Mouse (Mus musculus) midbrain, embryonic 14.5 days (tissue): Measurements from ENCODE around the gene Hoxd12. TPM values are rescaled to one million over a fixed set of nuclear protein-coding genes. Genes with fewer than 3 reads are reported as not detected.

Source experiments
- ATAC-seq: fragments of 200-750 bp; cut with Nextera tagmentation; 2 replicates; pipeline ENCODE4 v1.8.0; 2017; ENCODE audit warnings: moderate number of reproducible peaks, moderate library complexity; ENCODE audit not compliant: low FRiP score, low TSS enrichment
- DNase-seq: peaks from one replicate; pipeline ENCODE4 v3.0.0-alpha.2; 2015
- H3K27ac ChIP-seq: fragments of 300-500 bp; sonication (generic); replicated peaks from 2 replicates; pipeline ENCODE4 v1.5.1; 2014; ENCODE audit warnings: mild to moderate bottlenecking, low read depth, low read length, moderate library complexity
- H3K27me3 ChIP-seq: fragments of 300-500 bp; sonication (generic); 2 replicates; pipeline ENCODE4 v1.6.1; 2014; ENCODE audit warnings: low read length, control low read depth, mixed read lengths; ENCODE audit not compliant: control insufficient read depth, insufficient read depth
- H3K36me3 ChIP-seq: fragments of 300-500 bp; sonication (generic); 2 replicates; pipeline ENCODE4 v1.6.1; 2014; ENCODE audit warnings: low read length, control low read depth; ENCODE audit not compliant: control insufficient read depth, insufficient read depth
- H3K4me1 ChIP-seq: fragments of 300-500 bp; sonication (generic); 2 replicates; pipeline ENCODE4 v1.6.1; 2014; ENCODE audit warnings: mild to moderate bottlenecking, antibody characterized with exemption, low read length, control low read depth; ENCODE audit not compliant: control insufficient read depth, insufficient read depth
- H3K4me2 ChIP-seq: fragments of 300-500 bp; sonication (generic); 2 replicates; pipeline ENCODE4 v1.6.1; 2014; ENCODE audit warnings: mild to moderate bottlenecking, low read length, moderate library complexity
- H3K4me3 ChIP-seq: fragments of 300-500 bp; sonication (generic); replicated peaks from 2 replicates; pipeline ENCODE4 v1.5.1; 2014; ENCODE audit warnings: low read depth, low read length
- H3K9ac ChIP-seq: fragments of 300-500 bp; sonication (generic); replicated peaks from 2 replicates; pipeline ENCODE4 v1.6.1; 2014; ENCODE audit warnings: mild to moderate bottlenecking, low read length, moderate library complexity
- H3K9me3 ChIP-seq: fragments of 300-500 bp; sonication (generic); 2 replicates; pipeline ENCODE4 v1.6.1; 2016; ENCODE audit warnings: low read length, control low read depth, mixed read lengths; ENCODE audit not compliant: control insufficient read depth
- WGBS: fragments of 180-500 bp; shearing (Covaris S2); extraction: QIAGEN DNeasy Blood & Tissue Kit; methylation state at CpG from one replicate; pipeline ENCODE4 v1.1.7; 2014; 5-methylcytosine and 5-hydroxymethylcytosine counted together
- polyA plus RNA-seq: library from polyadenylated mRNA; unstranded; fragments of >200 nt; fragmentation: Nextera tagmentation; extraction: Ambion mirVana; gene quantifications from 2 replicates; pipeline ENCODE4 v1.2.1, GENCODE M21; 2014

Gene Hoxd12
- polyA plus RNA-seq, 1 experiment from 2014 or later = not detected

GRCm38 (mm10) chr2:74690338-74690716, 15.5 kb downstream of the Hoxd12 start:
- no peak overlapping the region for H3K4me3 ChIP-seq
- H3K4me2 ChIP-seq = no peak overlapping the region
- H3K27me3 ChIP-seq = peaks cover 95% of the 10 kb centered on the region
- H3K27ac ChIP-seq = no peak overlapping the region
- 8% methylated on average over 8 of the region's 8 CpGs for WGBS
- no peaks in the 10 kb centered on the region for H3K4me1 ChIP-seq
- DNase-seq (no peak), ATAC-seq (no peak)
- no peak overlapping the region for H3K9ac ChIP-seq
- no peaks in the 10 kb centered on the region; the same call in 1 of the 2 replicates for H3K9me3 ChIP-seq
- no peaks in the 10 kb centered on the region for H3K36me3 ChIP-seq

GRCm38 (mm10) chr2:74691022-74691951, 16.5 kb downstream of the Hoxd12 start, which contains the start of gene Hoxd10:
Gene Hoxd10, plus strand, starts transcription at chr2:74691924.
- Histone ChIP-seq H3K4me3 (no peak within 1 kb of the TSS), H3K27ac (no peak within 1 kb of the TSS), H3K9me3 (no peaks in the 10 kb centered on the region; the same call in 1 of the 2 replicates), H3K4me1 (no peaks in the 10 kb centered on the region), H3K9ac (no peak within 1 kb of the TSS), H3K4me2 (no peak within 1 kb of the TSS), H3K36me3 (no peaks in the 10 kb centered on the region), H3K27me3 (peaks cover 96% of the 10 kb centered on the region)
- DNase-seq (no peak), ATAC-seq (peak; percentile 27; the same call in 1 of the 2 replicates)
- 1% methylated on average over 56 of the region's 56 CpGs for WGBS

GRCm38 (mm10) chr2:74691995-74692807, 17.4 kb downstream of the Hoxd12 start:
- Histone ChIP-seq H3K4me1 (no peaks in the 10 kb centered on the region), H3K4me3 (no peak overlapping the region), H3K4me2 (no peak overlapping the region), H3K9me3 (no peaks in the 10 kb centered on the region; the same call in 1 of the 2 replicates), H3K27me3 (peaks cover 96% of the 10 kb centered on the region), H3K9ac (no peak overlapping the region), H3K27ac (no peak overlapping the region), H3K36me3 (no peaks in the 10 kb centered on the region)
- ATAC-seq = no peak
- WGBS = 4% methylated on average over 35 of the region's 35 CpGs
- DNase-seq = no peak

GRCm38 (mm10) chr2:74692808-74693431, 18.1 kb downstream of the Hoxd12 start:
- no peak overlapping the region for H3K4me2 ChIP-seq
- no peaks in the 10 kb centered on the region; the same call in 1 of the 2 replicates for H3K9me3 ChIP-seq
- peaks cover 96% of the 10 kb centered on the region for H3K27me3 ChIP-seq
- H3K27ac ChIP-seq = no peak overlapping the region
- no peaks in the 10 kb centered on the region for H3K4me1 ChIP-seq
- under 1% methylated on average over 20 of the region's 20 CpGs for WGBS
- no peak overlapping the region for H3K4me3 ChIP-seq
- no peaks in the 10 kb centered on the region for H3K36me3 ChIP-seq
- DNase-seq = no peak
- H3K9ac ChIP-seq = no peak overlapping the region
- ATAC-seq = no peak

- DNase-seq (no peak), ATAC-seq (no peak)
- H3K4me3 ChIP-seq = no peak overlapping the region
- peaks cover 96% of the 10 kb centered on the region for H3K27me3 ChIP-seq
- H3K27ac ChIP-seq = no peak overlapping the region
- H3K9ac ChIP-seq = no peak overlapping the region
- no peaks in the 10 kb centered on the region; the same call in 1 of the 2 replicates for H3K9me3 ChIP-seq
- H3K4me2 ChIP-seq = no peak overlapping the region
- WGBS = 8% methylated on average over 4 of the region's 4 CpGs
- no peaks in the 10 kb centered on the region for H3K36me3 ChIP-seq
- H3K4me1 ChIP-seq = no peaks in the 10 kb centered on the region
Measured at GRCm38 (mm10) chr2:74693432-74693827, 18.6 kb downstream of the Hoxd12 start.

- no peak for ATAC-seq
Measured at GRCm38 (mm10) chr2:74694066-74694465, 19.3 kb downstream of the Hoxd12 start.

GRCm38 (mm10) chr2:74695383-74695782, 20.6 kb downstream of the Hoxd12 start:
- no peak overlapping the region for H3K4me3 ChIP-seq
- H3K36me3 ChIP-seq = no peaks in the 10 kb centered on the region
- ATAC-seq = no peak
- H3K27ac ChIP-seq = no peak overlapping the region
- peaks cover 97% of the 10 kb centered on the region for H3K27me3 ChIP-seq
- H3K4me2 ChIP-seq = no peak overlapping the region
- no peaks in the 10 kb centered on the region for H3K4me1 ChIP-seq
- no peak for DNase-seq
- no peak overlapping the region for H3K9ac ChIP-seq
- no peaks in the 10 kb centered on the region; the same call in 1 of the 2 replicates for H3K9me3 ChIP-seq
- 7% methylated on average over 1 of the region's 1 CpGs for WGBS

More at GRCm38 (mm10) chr2:74694066-74694465, 19.3 kb downstream of the Hoxd12 start:
- Histone ChIP-seq H3K4me3 (no peak overlapping the region), H3K9me3 (no peaks in the 10 kb centered on the region; the same call in 1 of the 2 replicates), H3K4me2 (no peak overlapping the region), H3K27ac (no peak overlapping the region), H3K36me3 (no peaks in the 10 kb centered on the region), H3K27me3 (peaks cover 96% of the 10 kb centered on the region), H3K9ac (no peak overlapping the region), H3K4me1 (no peaks in the 10 kb centered on the region)
- WGBS = 2% methylated on average over 16 of the region's 16 CpGs
- no peak for DNase-seq

GRCm38 (mm10) chr2:74695813-74696430, 21.1 kb downstream of the Hoxd12 start:
- Histone ChIP-seq H3K4me3 (no peak overlapping the region), H3K36me3 (no peaks in the 10 kb centered on the region), H3K27me3 (peaks cover 100% of the 10 kb centered on the region), H3K27ac (no peak overlapping the region), H3K9ac (no peak overlapping the region), H3K4me2 (no peak overlapping the region), H3K9me3 (no peaks in the 10 kb centered on the region; the same call in 1 of the 2 replicates), H3K4me1 (no peaks in the 10 kb centered on the region)
- ATAC-seq = no peak
- no peak for DNase-seq
- WGBS = 2% methylated on average over 7 of the region's 7 CpGs
